Mouse (Mus musculus): ENCODE data around the gene Rgl3. TPM values are rescaled to one million over a fixed set of nuclear protein-coding genes. Genes with fewer than 3 reads are reported as not detected.

Rgl3 gene
- polyA plus RNA-seq, 1 experiment, result 11.2 TPM

DNA sequence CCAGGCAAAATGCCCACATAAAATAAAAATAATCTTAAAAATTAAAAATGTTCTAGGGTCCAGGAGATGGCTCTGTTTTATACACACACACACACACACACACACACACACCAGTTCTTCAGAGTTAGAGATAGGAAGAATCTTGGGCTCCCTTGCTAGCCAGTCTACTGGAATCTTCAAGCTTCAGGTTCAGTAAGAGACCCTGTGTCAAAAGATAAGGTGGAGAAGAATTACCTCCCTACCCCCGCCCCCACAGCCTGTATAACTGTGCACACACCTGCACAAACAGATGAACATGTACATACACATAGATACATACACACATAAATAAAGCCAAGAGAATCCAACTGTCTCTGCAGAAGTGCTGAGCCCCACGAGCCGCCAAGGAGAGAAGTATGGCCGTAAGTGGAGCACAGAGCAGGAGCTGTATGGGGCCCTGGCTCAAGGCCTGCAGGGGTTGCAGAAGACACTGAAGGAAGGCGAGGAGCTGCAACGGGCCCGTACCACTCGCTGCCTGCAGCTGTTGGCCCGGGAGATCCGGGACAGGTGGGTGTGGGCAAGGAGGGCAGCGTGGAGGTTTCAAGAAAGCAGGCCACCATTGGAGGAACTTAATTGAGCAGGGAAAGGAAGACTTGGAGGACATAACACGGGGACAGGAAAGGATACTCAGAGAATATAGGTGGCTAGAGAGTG lies 56.7 kb downstream of the Rgl3 start:
- Histone ChIP-seq H3K36me3 (ENCODE audit: control insufficient read depth, insufficient read depth) (no peaks in the 10 kb centered on the region), H3ac (ENCODE audit: control insufficient read depth, insufficient read length) (no peak overlapping the region), H3K4me2 (ENCODE audit: low read depth) (peak overlapping the region; percentile 30), H3K27me3 (ENCODE audit: control insufficient read depth, insufficient read depth, insufficient read length) (no peaks in the 10 kb centered on the region), H3K4me3 (no peak overlapping the region), H3K79me2 (ENCODE audit: control insufficient read depth, insufficient read depth) (peaks cover 2% of the 10 kb centered on the region)
- TF ChIP-seq MYOG (IDR thresholded peaks at IDR 0.05; ENCODE audit: control insufficient read depth in 1 of 3, insufficient read depth in 1 of 3, insufficient read length in 2 of 3, low read depth in 2 of 3) (peak in 2 of 3 experiments; percentile 92 to 94), TCF3 (IDR thresholded peaks at IDR 0.05; ENCODE audit: insufficient read length, low read depth) (peak; percentile 8), E2F4 (IDR thresholded peaks at IDR 0.05; ENCODE audit: insufficient read depth) (no peak), MYOD1 (IDR thresholded peaks at IDR 0.05; ENCODE audit: control insufficient read depth in 1 of 3, insufficient read length in 2 of 3, low read depth in 2 of 3) (peak in 2 of 3 experiments; percentile 76 to 92)

- H3K27me3 ChIP-seq (ENCODE audit: control insufficient read depth, insufficient read depth, insufficient read length), result no peaks in the 10 kb centered on the region
- H3K36me3 ChIP-seq (ENCODE audit: control insufficient read depth, insufficient read depth), result no peaks in the 10 kb centered on the region
- TF ChIP-seq TCF3 (IDR thresholded peaks at IDR 0.05; ENCODE audit: insufficient read length, low read depth) (no peak), POLR2AphosphoS2 (IDR thresholded peaks at IDR 0.05; ENCODE audit: insufficient read length, low read depth) (no peak), REST (IDR thresholded peaks at IDR 0.05; ENCODE audit: insufficient read depth, insufficient read length) (no peak), USF1 (IDR thresholded peaks at IDR 0.05; ENCODE audit: low read depth) (no peak), MYOG (IDR thresholded peaks at IDR 0.05; ENCODE audit: control insufficient read depth in 1 of 3, insufficient read depth in 1 of 3, insufficient read length in 2 of 3, low read depth in 2 of 3) (no peak), MAX (IDR thresholded peaks at IDR 0.05; ENCODE audit: low read depth) (no peak), TCF12 (IDR thresholded peaks at IDR 0.05; ENCODE audit: insufficient read depth, poor library complexity, severe bottlenecking) (no peak), SRF (IDR thresholded peaks at IDR 0.05; ENCODE audit: control insufficient read depth, insufficient read length, low read depth) (no peak)
- H3K79me2 ChIP-seq (ENCODE audit: control insufficient read depth, insufficient read depth), result no peaks in the 10 kb centered on the region
- no peak overlapping the region for H3K4me3 ChIP-seq
- no peak overlapping the region for H3ac ChIP-seq (ENCODE audit: control insufficient read depth, insufficient read length)
- no peak overlapping the region for H3K4me2 ChIP-seq (ENCODE audit: low read depth)
Observed at GRCm38 (mm10) chr9:21932006-21932405, 57.2 kb downstream of the Rgl3 start.

DNA sequence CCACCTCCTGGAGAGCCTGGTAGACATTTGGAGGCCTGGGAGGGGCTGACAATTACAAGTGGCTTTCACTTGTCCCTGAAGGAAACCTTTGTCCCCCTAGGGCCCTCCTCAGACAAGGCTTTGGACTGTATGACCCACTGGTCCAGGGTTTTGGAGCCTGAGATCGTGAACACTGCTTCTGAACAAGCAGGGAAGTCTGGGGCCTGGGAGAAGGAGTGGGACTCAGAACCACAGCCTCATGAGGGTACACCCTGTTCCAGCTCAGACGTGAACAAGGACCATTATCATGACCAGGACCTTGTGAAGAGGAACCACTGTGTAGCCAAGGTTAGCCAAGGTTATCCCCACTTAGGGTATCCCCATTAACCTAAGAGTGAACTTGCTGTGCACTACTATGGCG lies 60.0 kb downstream of the Rgl3 start:
- Histone ChIP-seq H3K79me2 (ENCODE audit: control insufficient read depth, insufficient read depth) (no peaks in the 10 kb centered on the region), H3K27me3 (ENCODE audit: control insufficient read depth, insufficient read depth, insufficient read length) (no peaks in the 10 kb centered on the region), H3K4me3 (no peak overlapping the region), H3K36me3 (ENCODE audit: control insufficient read depth, insufficient read depth) (no peaks in the 10 kb centered on the region), H3K4me2 (ENCODE audit: low read depth) (no peak overlapping the region), H3ac (ENCODE audit: control insufficient read depth, insufficient read length) (no peak overlapping the region)
- no peak for TF ChIP-seq POLR2A (IDR thresholded peaks at IDR 0.05; ENCODE audit: insufficient read length, low read depth)

GRCm38 (mm10) chr9:21927208-21927753 lies 62.0 kb downstream of the Rgl3 start, which contains the start of the genes Ccdc159 and Tmem205:
TSS of gene Ccdc159 (plus strand) at chr9:21927471.
TSS of gene Tmem205 (minus strand) at chr9:21927556.
- Histone ChIP-seq H3K36me3 (ENCODE audit: control insufficient read depth, insufficient read depth) (no peaks in the 10 kb centered on the region), H3K4me2 (ENCODE audit: low read depth) (peak within 1 kb of the TSS; percentile 90), H3K27me3 (ENCODE audit: control insufficient read depth, insufficient read depth, insufficient read length) (no peaks in the 10 kb centered on the region), H3ac (ENCODE audit: control insufficient read depth, insufficient read length) (no peak within 1 kb of the TSS), H3K4me3 (peak within 1 kb of the TSS; percentile 30), H3K79me2 (ENCODE audit: control insufficient read depth, insufficient read depth) (no peaks in the 10 kb centered on the region)
- no peak for TF ChIP-seq MYOD1 (IDR thresholded peaks at IDR 0.05; ENCODE audit: control insufficient read depth in 1 of 3, insufficient read length in 2 of 3, low read depth in 2 of 3)
- TF ChIP-seq CEBPB (IDR thresholded peaks at IDR 0.05; ENCODE audit: insufficient read depth, poor library complexity, severe bottlenecking), result no peak
- TF ChIP-seq POLR2A (IDR thresholded peaks at IDR 0.05; ENCODE audit: insufficient read length, low read depth), result peak; percentile 81
- TF ChIP-seq POLR2AphosphoS2 (IDR thresholded peaks at IDR 0.05; ENCODE audit: insufficient read length, low read depth), result peak; percentile 89

GRCm38 (mm10) chr9:21926784-21927183 lies 62.5 kb downstream of the Rgl3 start:
- no peak for TF ChIP-seq E2F4 (IDR thresholded peaks at IDR 0.05; ENCODE audit: insufficient read depth)
- TF ChIP-seq MYOD1 (IDR thresholded peaks at IDR 0.05; ENCODE audit: control insufficient read depth in 1 of 3, insufficient read length in 2 of 3, low read depth in 2 of 3), result no peak
- no peak for TF ChIP-seq REST (IDR thresholded peaks at IDR 0.05; ENCODE audit: insufficient read depth, insufficient read length)
- TF ChIP-seq TCF12 (IDR thresholded peaks at IDR 0.05; ENCODE audit: insufficient read depth, poor library complexity, severe bottlenecking), result no peak
- TF ChIP-seq SRF (IDR thresholded peaks at IDR 0.05; ENCODE audit: control insufficient read depth, insufficient read length, low read depth), result no peak
- no peak for TF ChIP-seq POLR2AphosphoS2 (IDR thresholded peaks at IDR 0.05; ENCODE audit: insufficient read length, low read depth)
- TF ChIP-seq MYOG (IDR thresholded peaks at IDR 0.05; ENCODE audit: control insufficient read depth in 1 of 3, insufficient read depth in 1 of 3, insufficient read length in 2 of 3, low read depth in 2 of 3), result no peak
- no peak for TF ChIP-seq TCF3 (IDR thresholded peaks at IDR 0.05; ENCODE audit: insufficient read length, low read depth)
- no peak for TF ChIP-seq POLR2A (IDR thresholded peaks at IDR 0.05; ENCODE audit: insufficient read length, low read depth)
- TF ChIP-seq CEBPB (IDR thresholded peaks at IDR 0.05; ENCODE audit: insufficient read depth, poor library complexity, severe bottlenecking), result no peak
- no peak for TF ChIP-seq USF1 (IDR thresholded peaks at IDR 0.05; ENCODE audit: low read depth)
- TF ChIP-seq MAX (IDR thresholded peaks at IDR 0.05; ENCODE audit: low read depth), result no peak
- Histone ChIP-seq H3K36me3 (ENCODE audit: control insufficient read depth, insufficient read depth) (no peaks in the 10 kb centered on the region), H3K27me3 (ENCODE audit: control insufficient read depth, insufficient read depth, insufficient read length) (no peaks in the 10 kb centered on the region), H3K4me2 (ENCODE audit: low read depth) (peak overlapping the region; percentile 90), H3ac (ENCODE audit: control insufficient read depth, insufficient read length) (no peak overlapping the region), H3K79me2 (ENCODE audit: control insufficient read depth, insufficient read depth) (no peaks in the 10 kb centered on the region), H3K4me3 (peak overlapping the region; percentile 30)

Measured in myocyte (in vitro differentiated cells).